Mouse (Mus musculus): ENCODE measurements around the gene Rnf113a2.

Gene Rnf113a2

DNA sequence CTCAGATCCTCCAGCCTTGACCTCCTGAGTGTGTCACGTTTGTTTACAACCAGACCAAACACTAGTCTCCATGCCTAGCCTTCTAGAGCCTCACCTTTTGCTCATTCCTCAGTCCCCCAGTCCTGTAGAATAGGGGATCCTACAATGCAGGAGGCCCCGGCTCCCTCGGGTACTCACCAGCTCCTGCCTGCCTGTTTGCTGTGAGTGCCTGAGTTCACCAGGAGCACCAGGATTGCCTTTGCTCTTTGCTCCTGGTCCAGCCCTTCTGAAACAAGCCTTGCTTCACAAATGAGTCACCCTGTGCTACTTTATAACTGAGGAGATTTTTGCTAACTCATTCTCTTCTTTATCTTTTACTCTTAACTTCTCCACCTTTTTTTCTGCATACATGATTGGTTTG is 16.3 kb upstream of the Rnf113a2 start:
- Histone ChIP-seq H3K4me1 (replicated peaks; ENCODE audit: low read depth, low read length) (peaks cover 7% of the 10 kb centered on the region), H3K36me3 (ENCODE audit: insufficient read depth, low read length) (no peaks in the 10 kb centered on the region), H3K27me3 (ENCODE audit: insufficient read depth, low read length) (no peaks in the 10 kb centered on the region), H3K4me3 (replicated peaks; ENCODE audit: low read length) (no peak overlapping the region), H3K9me3 (ENCODE audit: low read length) (no peaks in the 10 kb centered on the region)
- TF ChIP-seq NANOG (IDR thresholded peaks at IDR 0.05; ENCODE audit: borderline replicate concordance, low read length) (no peak), CTCF (conservative IDR thresholded peaks at IDR 0.05; ENCODE audit: low read length) (no peak), POU5F1 (IDR thresholded peaks at IDR 0.05; ENCODE audit: borderline replicate concordance, low read length) (no peak)

DNA sequence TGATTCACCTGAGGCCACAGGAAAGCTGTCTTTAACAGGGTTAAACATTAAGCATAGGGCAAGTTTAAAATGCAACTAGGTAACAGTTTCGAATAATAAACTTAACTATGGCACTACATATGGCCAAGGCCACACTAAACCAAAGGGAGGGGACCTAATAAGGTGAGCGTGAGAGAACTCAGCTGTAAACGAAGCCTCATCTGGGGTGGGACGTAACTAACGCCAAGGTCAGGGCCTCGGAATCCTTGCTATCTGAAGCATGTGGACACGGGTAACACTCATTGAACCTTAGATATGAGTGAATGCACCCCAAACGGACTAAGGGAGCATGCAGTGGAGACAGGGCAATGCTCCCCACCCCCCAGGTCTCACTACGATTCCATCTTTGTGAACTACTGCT is 14.1 kb upstream of the Rnf113a2 start:
- no peak for TF ChIP-seq NANOG (IDR thresholded peaks at IDR 0.05; ENCODE audit: borderline replicate concordance, low read length)
- TF ChIP-seq POU5F1 (IDR thresholded peaks at IDR 0.05; ENCODE audit: borderline replicate concordance, low read length) = no peak
- TF ChIP-seq CTCF (conservative IDR thresholded peaks at IDR 0.05; ENCODE audit: low read length) = no peak
- Histone ChIP-seq H3K9me3 (ENCODE audit: low read length) (no peaks in the 10 kb centered on the region), H3K27me3 (ENCODE audit: insufficient read depth, low read length) (peaks cover 4% of the 10 kb centered on the region; the same call in 1 of the 2 replicates), H3K4me1 (replicated peaks; ENCODE audit: low read depth, low read length) (peaks cover 16% of the 10 kb centered on the region), H3K4me3 (replicated peaks; ENCODE audit: low read length) (no peak overlapping the region), H3K36me3 (ENCODE audit: insufficient read depth, low read length) (no peaks in the 10 kb centered on the region)

DNA sequence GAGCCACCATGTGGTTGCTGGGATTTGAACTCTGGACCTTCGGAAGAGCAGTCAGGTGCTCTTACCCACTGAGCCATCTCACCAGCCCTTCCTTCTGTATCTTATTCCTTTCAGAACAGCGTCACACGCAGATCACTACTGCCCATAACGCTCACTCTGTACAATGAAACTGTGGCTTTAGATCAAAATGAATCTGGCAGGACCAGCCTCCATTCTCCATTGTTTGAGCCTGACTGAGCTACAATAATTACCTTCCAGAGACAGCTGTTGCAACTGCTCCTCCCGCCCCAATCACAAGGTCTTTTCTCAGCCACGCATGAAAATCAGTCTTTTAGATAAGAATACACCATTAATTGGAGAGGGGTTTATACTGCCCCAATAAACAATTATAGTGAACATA is 12.5 kb upstream of the Rnf113a2 start:
- peaks cover 21% of the 10 kb centered on the region for H3K4me1 ChIP-seq (replicated peaks; ENCODE audit: low read depth, low read length)
- no peak for TF ChIP-seq NANOG (IDR thresholded peaks at IDR 0.05; ENCODE audit: borderline replicate concordance, low read length)
- TF ChIP-seq CTCF (conservative IDR thresholded peaks at IDR 0.05; ENCODE audit: low read length) = no peak
- TF ChIP-seq POU5F1 (IDR thresholded peaks at IDR 0.05; ENCODE audit: borderline replicate concordance, low read length) = no peak
- H3K36me3 ChIP-seq (ENCODE audit: insufficient read depth, low read length) = no peaks in the 10 kb centered on the region
- H3K4me3 ChIP-seq (replicated peaks; ENCODE audit: low read length) = no peak overlapping the region
- peaks cover 7% of the 10 kb centered on the region for H3K27me3 ChIP-seq (ENCODE audit: insufficient read depth, low read length)
- no peaks in the 10 kb centered on the region for H3K9me3 ChIP-seq (ENCODE audit: low read length)

DNA sequence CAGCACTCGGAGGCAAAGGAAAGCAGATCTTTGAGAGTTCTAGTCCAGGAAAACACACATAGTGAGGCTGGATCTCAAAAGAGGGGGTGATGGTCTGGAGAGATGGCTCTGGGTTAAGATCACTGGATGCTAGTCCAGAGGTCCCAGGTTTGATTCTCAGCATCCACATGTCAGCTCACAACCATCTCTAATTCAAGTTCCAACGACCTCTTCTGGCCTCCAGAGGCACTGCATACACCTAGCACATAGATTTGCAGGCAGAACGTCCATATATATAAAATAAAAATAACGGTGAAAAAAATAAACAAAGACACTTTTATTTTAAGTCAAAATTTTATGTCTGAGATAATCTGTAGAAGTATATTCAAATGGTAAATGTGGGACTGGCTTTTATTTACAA is 9.7 kb upstream of the Rnf113a2 start:
- TF ChIP-seq NANOG (IDR thresholded peaks at IDR 0.05; ENCODE audit: borderline replicate concordance, low read length) = no peak
- peak; percentile 45 for TF ChIP-seq CTCF (conservative IDR thresholded peaks at IDR 0.05; ENCODE audit: low read length)
- no peak for TF ChIP-seq POU5F1 (IDR thresholded peaks at IDR 0.05; ENCODE audit: borderline replicate concordance, low read length)

DNA sequence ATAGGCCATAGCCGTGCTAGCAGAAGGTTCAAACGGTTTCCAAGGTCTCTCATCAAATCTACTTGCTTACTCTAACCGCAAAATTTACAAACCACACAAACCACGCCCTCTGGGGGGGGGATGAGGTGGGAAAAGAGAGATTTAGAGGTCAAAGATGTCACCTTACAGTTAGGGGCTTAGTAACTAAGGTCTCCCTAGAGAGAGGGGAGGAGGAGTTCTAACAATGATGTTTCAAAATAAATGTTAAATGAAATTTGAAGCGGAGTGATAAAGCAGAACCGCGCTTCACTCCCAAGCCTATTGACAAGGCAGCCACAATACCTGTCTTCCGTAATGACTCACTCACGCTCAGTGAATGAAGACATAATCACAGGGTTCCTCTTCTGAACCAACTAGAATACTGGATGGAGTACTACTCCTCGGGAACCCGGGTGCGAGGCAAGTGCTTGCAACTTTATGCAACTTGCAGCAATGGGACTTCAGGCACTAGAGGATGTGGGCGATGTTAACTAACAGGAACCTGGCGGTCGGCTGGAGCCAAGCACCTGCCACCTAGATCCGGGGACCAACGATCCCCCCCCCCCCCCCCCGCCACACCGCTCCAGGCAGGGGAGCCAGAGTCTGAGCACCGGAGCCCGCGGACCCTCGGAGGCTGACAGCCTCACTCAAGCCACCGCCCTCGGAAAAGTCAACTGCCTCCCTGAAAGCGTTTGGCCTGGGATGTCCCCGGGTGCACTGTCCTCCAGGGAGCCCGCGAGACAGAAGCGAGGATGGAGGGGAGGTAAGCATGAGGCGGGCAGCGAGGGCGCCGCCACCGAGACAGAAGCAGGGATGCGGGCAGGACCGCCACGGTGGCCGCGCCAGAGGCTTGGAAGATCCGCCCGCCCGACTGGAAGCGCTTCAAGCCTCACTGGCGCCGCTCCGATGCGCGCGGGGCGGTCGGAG is 8.8 kb upstream of the Rnf113a2 start:
- H3K9me3 ChIP-seq (ENCODE audit: low read length) = no peaks in the 10 kb centered on the region
- peaks cover 15% of the 10 kb centered on the region for H3K27me3 ChIP-seq (ENCODE audit: insufficient read depth, low read length)
- no peak for TF ChIP-seq NANOG (IDR thresholded peaks at IDR 0.05; ENCODE audit: borderline replicate concordance, low read length)
- no peak for TF ChIP-seq POU5F1 (IDR thresholded peaks at IDR 0.05; ENCODE audit: borderline replicate concordance, low read length)
- no peak for TF ChIP-seq CTCF (conservative IDR thresholded peaks at IDR 0.05; ENCODE audit: low read length)
- no peaks in the 10 kb centered on the region for H3K36me3 ChIP-seq (ENCODE audit: insufficient read depth, low read length)
- H3K4me1 ChIP-seq (replicated peaks; ENCODE audit: low read depth, low read length) = peaks cover 19% of the 10 kb centered on the region
- H3K4me3 ChIP-seq (replicated peaks; ENCODE audit: low read length) = peak overlapping the region; percentile 96

More for the DNA sequence above, 9.7 kb upstream of the Rnf113a2 start:
- Histone ChIP-seq H3K27me3 (ENCODE audit: insufficient read depth, low read length) (peaks cover 15% of the 10 kb centered on the region), H3K36me3 (ENCODE audit: insufficient read depth, low read length) (no peaks in the 10 kb centered on the region), H3K4me1 (replicated peaks; ENCODE audit: low read depth, low read length) (peaks cover 19% of the 10 kb centered on the region), H3K9me3 (ENCODE audit: low read length) (no peaks in the 10 kb centered on the region), H3K4me3 (replicated peaks; ENCODE audit: low read length) (no peak overlapping the region)

DNA sequence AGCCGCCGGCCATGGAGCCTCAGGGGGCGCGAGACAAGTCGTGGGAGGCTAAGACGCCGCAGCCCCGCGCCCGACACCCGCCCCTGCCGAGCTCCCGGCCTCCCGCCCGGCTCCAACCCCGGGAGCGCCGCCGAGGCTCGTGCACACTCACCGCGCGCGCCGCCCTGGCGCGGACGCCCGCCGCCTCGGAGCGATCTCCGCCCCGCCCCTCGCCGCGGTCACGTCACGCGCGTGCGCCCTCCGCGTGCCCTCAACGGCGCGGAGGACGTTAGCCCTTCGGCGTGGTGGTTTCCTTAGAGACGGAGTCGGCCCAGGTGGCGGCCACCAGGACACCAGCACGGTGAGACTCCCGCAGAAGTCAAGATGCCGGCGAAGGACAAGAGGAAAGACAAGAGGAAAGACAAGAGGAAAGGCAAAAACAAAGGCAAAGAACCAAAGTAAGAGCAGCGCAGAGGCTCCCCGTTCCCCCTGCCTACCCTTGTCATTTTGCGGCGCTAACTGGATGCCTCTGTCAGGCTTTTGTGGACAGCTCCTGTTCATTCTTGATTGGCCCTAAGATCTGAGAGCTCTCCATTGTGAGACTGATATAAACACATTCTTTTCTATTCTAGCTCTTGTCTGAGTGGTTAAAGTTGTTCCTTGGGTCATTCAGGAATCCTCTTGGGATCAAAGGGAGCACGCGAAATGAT is 8.0 kb upstream of the Rnf113a2 start, which contains the start of the genes Entpd5 and Bbof1:
TSS of gene Entpd5 (minus strand) at position 211 of the 689 bp plus-strand sequence.
TSS of gene Bbof1 (plus strand) at position 253 of the 689 bp plus-strand sequence.
- H3K4me1 ChIP-seq (replicated peaks; ENCODE audit: low read depth, low read length) = peaks cover 19% of the 10 kb centered on the region
- peaks cover 15% of the 10 kb centered on the region for H3K27me3 ChIP-seq (ENCODE audit: insufficient read depth, low read length)
- no peaks in the 10 kb centered on the region for H3K36me3 ChIP-seq (ENCODE audit: insufficient read depth, low read length)
- no peaks in the 10 kb centered on the region for H3K9me3 ChIP-seq (ENCODE audit: low read length)
- no peak for TF ChIP-seq CTCF (conservative IDR thresholded peaks at IDR 0.05; ENCODE audit: low read length)
- no peak for TF ChIP-seq POU5F1 (IDR thresholded peaks at IDR 0.05; ENCODE audit: borderline replicate concordance, low read length)
- peak within 1 kb of the TSS; percentile 96 for H3K4me3 ChIP-seq (replicated peaks; ENCODE audit: low read length)

DNA sequence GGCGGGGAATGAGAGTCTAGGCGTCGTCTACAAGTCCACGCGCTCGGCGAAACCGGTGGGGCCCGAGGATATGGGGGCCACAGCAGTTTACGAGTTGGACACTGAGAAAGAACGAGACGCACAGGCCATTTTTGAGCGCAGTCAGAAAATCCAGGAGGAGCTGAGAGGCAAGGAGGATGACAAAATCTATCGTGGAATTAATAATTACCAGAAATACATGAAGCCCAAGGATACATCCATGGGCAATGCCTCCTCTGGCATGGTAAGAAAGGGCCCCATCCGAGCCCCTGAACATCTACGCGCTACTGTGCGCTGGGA is 568 bp downstream of the Rnf113a2 start:
- peaks cover 8% of the 10 kb centered on the region for H3K4me1 ChIP-seq (replicated peaks; ENCODE audit: low read depth, low read length)
- H3K4me3 ChIP-seq (replicated peaks; ENCODE audit: low read length) = peak overlapping the region; percentile 86
- TF ChIP-seq CTCF (conservative IDR thresholded peaks at IDR 0.05; ENCODE audit: low read length) (no peak), NANOG (IDR thresholded peaks at IDR 0.05; ENCODE audit: borderline replicate concordance, low read length) (no peak), POU5F1 (IDR thresholded peaks at IDR 0.05; ENCODE audit: borderline replicate concordance, low read length) (no peak)
- 0 out of 2 replicates have a peak, but pooled peaks cover 2% of the 10 kb centered on the region for H3K27me3 ChIP-seq (ENCODE audit: insufficient read depth, low read length)
- H3K9me3 ChIP-seq (ENCODE audit: low read length) = no peaks in the 10 kb centered on the region
- H3K36me3 ChIP-seq (ENCODE audit: insufficient read depth, low read length) = no peaks in the 10 kb centered on the region

DNA sequence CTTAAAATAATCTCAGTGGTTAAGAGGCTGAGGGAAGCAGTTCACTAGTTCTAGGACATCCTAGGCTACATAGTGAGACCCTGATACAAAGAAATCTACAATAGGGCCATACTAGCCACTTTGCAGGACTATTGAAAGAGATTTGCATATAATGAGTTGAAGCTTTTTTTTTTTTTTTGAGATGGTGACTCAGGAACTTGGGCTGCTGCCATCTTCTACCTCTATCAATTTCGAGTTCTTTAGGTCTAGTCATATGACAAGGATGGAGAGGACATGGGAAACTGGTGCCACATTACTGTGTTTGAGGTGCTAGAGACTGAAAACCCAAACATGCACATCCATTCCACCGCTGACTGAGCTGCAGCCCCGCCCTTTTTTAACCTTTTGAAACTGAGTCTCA is 7.0 kb downstream of the Rnf113a2 start:
- Histone ChIP-seq H3K9me3 (ENCODE audit: low read length) (no peaks in the 10 kb centered on the region), H3K36me3 (ENCODE audit: insufficient read depth, low read length) (no peaks in the 10 kb centered on the region), H3K4me3 (replicated peaks; ENCODE audit: low read length) (no peak overlapping the region), H3K4me1 (replicated peaks; ENCODE audit: low read depth, low read length) (peaks cover 11% of the 10 kb centered on the region), H3K27me3 (ENCODE audit: insufficient read depth, low read length) (no peaks in the 10 kb centered on the region)
- no peak for TF ChIP-seq POU5F1 (IDR thresholded peaks at IDR 0.05; ENCODE audit: borderline replicate concordance, low read length)
- no peak for TF ChIP-seq CTCF (conservative IDR thresholded peaks at IDR 0.05; ENCODE audit: low read length)
- TF ChIP-seq NANOG (IDR thresholded peaks at IDR 0.05; ENCODE audit: borderline replicate concordance, low read length) = no peak

Data from E14TG2a.4 (cell line).